Mouse (Mus musculus) frontal cortex, postnatal 10 days (tissue): Measurements from ENCODE around the gene Aars2.

Source experiments
- DNase-seq, 2 experiments: peaks; one replicate each; pipeline ENCODE4 v3.0.0; 2022; ENCODE audit warnings: low spot score in 2 of 2, mixed read lengths in 1 of 2

The Aars2 gene

GRCm38 (mm10) chr17:45542129-45542528 lies 35.5 kb downstream of the Aars2 start:
- DNase-seq = no peak

DNA sequence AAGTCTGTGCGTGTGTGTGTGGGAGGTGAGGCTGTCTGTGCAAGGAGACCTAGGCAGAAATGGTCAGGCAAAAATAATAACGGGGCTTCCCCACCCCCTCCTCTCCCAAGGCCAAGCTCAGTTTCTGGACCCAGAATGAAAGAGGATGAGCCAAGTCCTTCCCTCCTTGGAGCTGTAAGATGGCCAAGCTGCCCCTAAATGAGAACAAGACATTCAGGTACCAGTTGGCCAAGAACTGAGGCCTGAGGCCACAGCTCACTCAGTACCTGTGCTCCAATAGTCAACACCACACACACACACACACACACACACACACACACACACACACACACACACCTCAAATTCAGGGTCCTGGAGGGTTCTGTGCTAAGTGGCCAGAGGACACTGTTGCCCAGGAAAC lies 36.1 kb downstream of the Aars2 start:
- DNase-seq = no peak

DNA sequence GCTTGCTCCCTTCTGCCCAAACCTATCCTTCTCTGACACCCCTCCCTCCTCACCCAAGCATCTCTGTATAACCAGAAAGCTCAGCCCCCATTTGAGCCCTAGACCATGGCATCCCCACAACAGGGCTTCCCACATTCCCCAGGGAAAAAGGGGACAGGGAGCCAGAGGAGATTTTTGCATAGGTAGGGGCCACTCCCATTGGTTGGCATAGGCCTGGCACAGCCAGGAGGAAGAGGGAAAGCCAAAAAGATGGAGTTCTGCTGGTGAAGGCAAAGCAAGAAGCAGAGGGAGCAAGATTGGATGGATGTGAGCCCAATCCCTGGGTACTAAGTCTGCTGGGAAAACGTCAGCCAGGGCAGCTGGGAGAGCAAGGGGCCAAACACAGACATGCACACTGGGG lies 36.5 kb downstream of the Aars2 start:
- no peak for DNase-seq

DNA sequence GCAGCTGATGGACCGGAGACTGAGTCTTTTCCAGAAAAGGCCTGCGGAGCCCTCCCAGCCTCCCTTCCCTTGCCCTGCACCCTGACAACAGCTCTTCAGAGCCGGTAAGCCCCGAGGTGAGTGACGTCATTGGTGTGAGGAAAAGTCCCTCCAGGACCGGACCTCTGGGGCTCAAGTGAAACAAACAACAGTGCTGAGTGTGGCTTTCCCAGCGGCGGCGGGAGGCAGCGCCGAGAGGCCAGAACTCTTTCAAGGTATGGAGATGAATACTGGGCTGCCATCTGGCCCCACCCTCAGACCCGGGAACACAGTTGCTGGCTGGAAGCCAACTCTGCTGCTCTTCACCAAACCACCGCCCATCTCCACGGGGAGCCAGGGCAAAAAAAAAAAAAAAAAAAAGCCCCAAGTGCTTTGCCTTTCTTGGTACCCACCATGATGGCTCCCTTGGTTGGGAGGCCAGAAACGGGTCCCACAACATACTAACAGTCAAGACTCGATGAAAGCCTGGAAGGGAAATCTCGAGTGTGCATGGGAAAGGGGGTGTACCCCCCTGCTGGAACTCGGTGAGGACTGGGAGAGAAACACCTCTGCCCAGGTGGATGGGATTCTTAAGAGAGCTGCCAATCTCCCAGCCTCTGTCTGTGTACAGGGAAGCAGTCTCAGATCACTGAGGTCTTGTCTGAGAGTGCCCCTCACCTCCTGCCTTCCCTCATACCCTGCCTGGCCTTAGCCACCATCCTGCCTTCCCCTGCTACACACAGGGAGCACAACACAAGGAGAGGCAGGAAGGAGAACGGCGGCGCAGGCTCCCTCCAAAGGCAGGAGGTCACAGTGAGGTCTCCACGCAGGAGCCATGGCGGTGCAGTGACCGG lies 37.6 kb downstream of the Aars2 start:
- DNase-seq = no peak

DNA sequence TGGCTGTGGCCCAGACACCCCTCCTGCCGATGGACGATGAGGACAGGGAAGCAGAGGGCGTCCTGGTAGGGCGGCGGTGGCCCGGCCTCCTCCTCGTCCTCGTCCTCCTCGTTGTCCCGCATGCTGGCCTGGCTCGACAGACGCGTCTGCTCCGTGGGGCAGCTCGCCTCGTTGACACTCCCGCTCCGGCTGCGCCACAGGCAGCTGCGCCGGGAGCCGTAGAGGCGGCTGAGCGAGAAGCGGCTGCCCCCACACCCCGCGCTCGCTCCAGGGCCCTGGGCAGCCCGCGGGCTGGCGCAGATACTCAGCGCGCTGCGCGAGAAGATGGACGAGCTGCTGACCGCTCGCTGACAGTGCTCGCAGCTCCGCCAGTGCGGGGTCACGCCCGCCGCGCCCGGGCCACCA lies 38.2 kb downstream of the Aars2 start:
- DNase-seq = no peak

- DNase-seq = no peak
These were observed 38.8 kb downstream of the Aars2 start for GRCm38 (mm10) chr17:45545278-45545961.

GRCm38 (mm10) chr17:45546941-45547340 lies 40.3 kb downstream of the Aars2 start:
- DNase-seq = no peak

GRCm38 (mm10) chr17:45547461-45548190 lies 41.0 kb downstream of the Aars2 start:
- no peak for DNase-seq

DNA sequence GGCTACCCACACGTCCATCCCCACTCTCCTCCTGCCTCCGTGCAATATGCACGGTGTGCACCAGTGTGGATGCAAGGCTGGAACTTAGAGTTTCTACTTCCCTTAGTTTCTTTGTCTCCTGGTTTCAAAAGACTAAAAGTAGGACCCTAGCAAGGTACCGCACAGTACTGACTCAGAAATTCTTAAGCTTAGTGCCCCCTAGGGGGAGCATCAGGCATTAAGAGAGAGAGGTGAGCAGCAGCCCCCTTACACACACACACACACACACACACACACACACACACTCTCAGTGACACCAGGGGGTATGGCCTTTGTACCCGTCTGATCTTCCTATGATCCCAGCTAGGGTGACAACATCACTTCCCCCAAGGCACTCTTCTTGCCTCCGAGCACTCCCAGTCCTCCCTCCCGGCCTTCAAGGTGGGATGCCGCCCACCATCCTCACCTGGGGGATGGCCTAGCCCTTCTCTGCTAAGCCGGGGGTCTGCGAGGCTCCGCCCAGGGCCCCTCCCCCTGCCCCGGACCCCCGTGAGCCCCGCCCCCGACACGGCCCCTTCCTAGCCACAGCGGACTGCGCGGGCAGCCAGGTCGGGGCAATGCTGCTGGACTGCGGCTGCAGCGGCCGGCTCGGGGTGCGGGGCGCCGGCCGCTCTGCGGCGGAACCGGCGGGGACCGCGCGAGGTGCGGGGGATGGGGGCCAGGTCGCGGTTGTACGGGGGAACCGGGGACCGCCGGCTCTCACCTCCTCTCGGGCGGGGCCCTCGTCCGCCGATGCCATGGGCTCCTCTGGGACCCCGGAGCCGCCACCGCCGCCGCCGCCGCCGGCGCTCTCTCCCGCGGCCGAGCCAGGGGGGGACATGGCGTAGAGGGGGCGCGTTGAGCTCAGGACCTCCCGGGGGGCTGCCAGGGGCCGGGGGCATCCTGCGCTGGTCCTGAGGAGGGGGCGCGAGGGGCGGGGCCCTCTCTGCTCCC lies 42.2 kb downstream of the Aars2 start:
- DNase-seq = peak; percentile 55 to 69

DNA sequence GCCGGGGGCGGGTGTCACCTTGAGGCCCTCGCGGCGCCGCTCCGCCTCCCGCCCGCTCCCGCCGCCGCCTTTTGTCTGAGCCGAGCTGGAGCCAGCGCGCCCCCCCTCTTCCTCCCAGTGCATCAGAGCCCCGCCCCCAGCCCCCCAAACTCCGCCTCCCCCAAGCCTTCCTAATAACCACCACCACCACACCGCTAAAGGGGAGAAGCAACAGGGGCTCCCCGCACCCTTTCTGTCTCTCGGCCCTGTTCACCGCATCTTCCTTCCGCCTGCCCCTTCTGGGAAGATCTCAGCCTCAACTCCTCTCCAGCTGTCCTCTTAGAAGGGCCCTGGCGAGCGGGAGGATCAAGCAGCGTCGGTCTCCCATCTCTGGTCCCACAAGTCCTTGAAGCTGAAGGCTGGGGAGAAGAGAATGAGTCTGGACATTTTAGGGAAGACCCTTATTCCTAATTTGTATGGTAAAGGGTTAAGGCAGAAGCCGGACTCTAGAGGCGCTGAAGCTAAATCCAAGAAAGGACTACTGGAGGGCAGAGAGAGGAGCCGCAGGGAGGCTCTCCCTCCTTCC lies 43.1 kb downstream of the Aars2 start, which contains the start of gene Tmem151b:
Tmem151b (minus strand) TSS at position 61 of the 565 bp plus-strand sequence.
- DNase-seq = peak in 1 of 2 experiments; percentile 63

DNA sequence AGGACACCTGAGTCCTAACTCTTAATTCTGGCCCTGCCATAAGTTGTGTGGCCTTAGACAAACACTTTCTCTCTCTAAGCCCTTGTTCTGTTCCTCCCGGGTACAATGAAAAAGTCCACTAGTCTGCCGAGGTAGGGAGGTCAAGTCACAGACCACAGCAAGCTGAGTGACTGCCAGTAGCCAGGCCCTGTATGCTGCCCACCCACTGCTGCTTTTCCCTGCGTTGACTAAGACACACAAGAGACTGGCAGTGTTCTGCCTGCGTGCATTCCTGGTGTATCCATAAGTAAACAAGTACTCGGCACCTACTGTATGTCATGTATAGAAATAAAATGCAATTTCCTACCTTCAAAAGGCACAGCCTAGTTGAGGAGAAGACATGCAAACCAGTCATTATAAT lies 43.6 kb downstream of the Aars2 start:
- DNase-seq = no peak

DNA sequence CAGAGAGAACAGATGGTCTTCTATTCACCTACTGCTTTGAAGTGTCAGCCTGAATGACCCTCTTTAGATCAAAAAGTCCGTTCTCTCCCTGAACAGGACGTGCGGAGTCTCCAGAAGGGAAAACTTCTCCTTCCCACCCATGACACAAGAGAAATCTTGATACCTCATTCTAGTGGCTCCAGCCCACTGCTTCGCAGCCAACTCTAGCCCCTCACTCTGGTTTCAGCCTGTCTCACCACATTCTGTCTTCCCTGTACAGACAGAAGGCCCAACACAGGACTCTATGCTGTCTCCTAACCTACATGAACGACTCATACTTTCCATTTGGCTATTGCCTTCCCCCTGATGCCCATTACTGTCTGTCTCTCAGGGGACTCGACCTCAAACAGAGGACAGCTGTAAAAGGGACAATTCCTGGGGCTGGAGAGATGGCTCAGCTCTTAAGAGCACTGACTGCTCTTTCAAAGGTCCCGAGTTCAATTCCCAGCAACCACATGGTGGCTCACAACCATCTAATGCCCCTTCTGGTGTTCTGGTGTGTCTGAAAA lies 44.7 kb downstream of the Aars2 start:
- no peak for DNase-seq

- peak in 1 of 2 experiments; percentile 73 for DNase-seq
These were observed 45.3 kb downstream of the Aars2 start for GRCm38 (mm10) chr17:45551816-45552451.

GRCm38 (mm10) chr17:45553065-45553464 lies 46.4 kb downstream of the Aars2 start:
- DNase-seq = no peak

DNA sequence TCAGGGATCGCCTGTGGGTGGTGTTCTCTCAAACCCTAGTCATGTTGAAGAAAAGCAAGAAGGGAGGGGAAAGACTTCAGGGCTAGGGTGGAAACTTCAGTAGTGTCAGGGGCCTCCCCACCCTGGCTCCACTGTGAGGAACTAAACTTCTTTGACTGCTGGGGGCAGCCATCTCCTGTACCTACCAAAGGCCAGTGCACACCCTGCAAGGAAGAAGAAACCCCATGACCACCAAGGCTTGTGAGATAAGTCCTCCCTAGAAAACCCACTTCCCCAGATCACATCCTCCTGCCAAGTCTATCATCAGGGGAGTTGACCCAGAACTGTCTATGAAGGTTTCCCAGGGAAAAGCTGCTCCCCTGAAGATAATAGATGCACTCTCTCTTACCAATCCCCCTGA lies 47.8 kb downstream of the Aars2 start:
- no peak for DNase-seq

GRCm38 (mm10) chr17:45555452-45556106 lies 48.9 kb downstream of the Aars2 start, which contains the start of gene Nfkbie:
Gene Nfkbie, plus strand, starts transcription at chr17:45555703.
- DNase-seq = peak; percentile 84 to 89

GRCm38 (mm10) chr17:45556107-45556489 lies 49.5 kb downstream of the Aars2 start:
- no peak for DNase-seq

- DNase-seq = no peak
These were observed 50.0 kb downstream of the Aars2 start for GRCm38 (mm10) chr17:45556514-45557245.
